Mouse (Mus musculus) adrenal gland (tissue): ENCODE measurements around the gene Gm14139.
"Not testable (repeated sequence)": the region's sequence is repeated elsewhere in the genome, so short reads cannot be mapped to it uniquely, and the experiment has no call there.

Experiments used
- intact Hi-C: fragments of 180-260 bp; cut with DNase I; formaldehyde crosslinking; loops from one replicate; pipeline ENCODE4 v1.15.1; 2025
- long read RNA-seq, 2 experiments: library from polyadenylated mRNA; unstranded; transcript quantifications; one replicate each; pipeline ENCODE4 v2.0.0; 2020; ENCODE audit warnings: borderline replicate concordance in 1 of 2; ENCODE audit not compliant: insufficient replicate concordance in 1 of 2

Gm14139 gene
- long read RNA-seq, experiment 1, result 0 reads
- long read RNA-seq, experiment 2, result 0 reads

- intact Hi-C loops, result not testable (repeated sequence)
Measured at GRCm38 (mm10) chr2:150181570-150181999, at the start of gene Gm14139. Gm14139 (plus strand) TSS chr2:150181755.

- intact Hi-C loops, result not testable (repeated sequence)
Measured at GRCm38 (mm10) chr2:150132002-150132401, 49.6 kb upstream of the Gm14139 start.

GRCm38 (mm10) chr2:150132773-150133172 lies 48.8 kb upstream of the Gm14139 start:
- intact Hi-C loops, result no loop called here

- intact Hi-C loops, result no loop called here
Measured at GRCm38 (mm10) chr2:150136435-150136897, 45.1 kb upstream of the Gm14139 start, which contains the start of gene Zfp120. Zfp120 (minus strand) TSS chr2:150136708.

GRCm38 (mm10) chr2:150166703-150167102 lies 14.9 kb upstream of the Gm14139 start:
- intact Hi-C loops, result no loop called here

GRCm38 (mm10) chr2:150173833-150174232 lies 7.7 kb upstream of the Gm14139 start:
- intact Hi-C loops, result no loop called here

GRCm38 (mm10) chr2:150179579-150179978 lies 2.0 kb upstream of the Gm14139 start, which contains the start of gene Gm10770:
Gm10770 (minus strand) TSS chr2:150179679.
- intact Hi-C loops, result not testable (repeated sequence)

GRCm38 (mm10) chr2:150181046-150181445 lies 509 bp upstream of the Gm14139 start:
- intact Hi-C loops, result not testable (repeated sequence)

- intact Hi-C loops, result loop anchor here (5.0 kb wide), 1 partner anchor 235 kb away; the partner anchor contains the start of gene Zfp442
Measured at GRCm38 (mm10) chr2:150217600-150218362, 36.2 kb downstream of the Gm14139 start, which contains the start of gene Zfp937. Zfp937 (plus strand) TSS chr2:150218073.

- intact Hi-C loops, result loop anchor here (5.0 kb wide), 1 partner anchor 234 kb away; the partner anchor contains the start of gene Zfp442
Measured at GRCm38 (mm10) chr2:150218363-150218725, 36.8 kb downstream of the Gm14139 start.

- intact Hi-C loops, result not testable (repeated sequence)
Measured at GRCm38 (mm10) chr2:150223263-150223662, 41.7 kb downstream of the Gm14139 start.
